Mouse (Mus musculus) B cell, adult (primary cell): ENCODE data around the gene Gm1123. TPM values are rescaled to one million over a fixed set of nuclear protein-coding genes. Genes with fewer than 3 reads are reported as not detected.

Experiments used
- total RNA-seq: library from RNA; stranded (reverse); gene quantifications from 4 replicates; pipeline ENCODE4 v1.2.4, GENCODE M21; 2023; ENCODE audit not compliant: inconsistent age

The Gm1123 gene
- total RNA-seq, result not detected in 4 replicates

DNA sequence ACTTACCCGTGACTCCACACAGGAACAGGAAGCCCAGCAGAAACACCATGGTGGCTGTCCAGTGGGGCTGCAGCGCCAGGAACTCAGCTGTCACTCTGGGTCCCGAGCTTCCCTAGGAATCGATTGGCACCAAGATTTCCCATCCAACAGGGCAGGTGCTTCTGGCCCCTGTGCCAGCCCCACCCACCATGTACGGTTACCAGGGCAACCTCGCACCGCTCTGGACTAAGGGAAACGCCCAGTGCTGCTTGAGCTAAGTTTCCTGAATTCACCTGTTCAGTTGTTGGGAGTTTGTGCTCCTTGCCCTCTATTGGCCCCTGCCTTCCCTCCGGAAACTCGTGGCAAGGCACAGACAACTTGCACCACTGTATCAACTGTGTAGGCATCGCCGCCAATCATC is at the start of gene Gm1123:
TSS of gene Gm1123 (minus strand) at position 141 of the 400 bp plus-strand sequence.

GRCm38 (mm10) chr9:98985800-98986475 is 49.6 kb downstream of the Gm1123 start, which contains the start of gene Faim:
Gene Faim, plus strand, starts transcription at chr9:98986373.

Other genes with a start within 250 kb of the Gm1123 start
- gene Prr23a1, start 193.2 kb downstream of the Gm1123 start, total RNA-seq, result not detected in 4 replicates
- gene Prr23a2, start 179.2 kb downstream of the Gm1123 start, total RNA-seq, result not detected in 4 replicates
- gene Prr23a3, start 170.9 kb downstream of the Gm1123 start, total RNA-seq, result not detected in 4 replicates
- gene 7420426K07Rik, start 132.6 kb downstream of the Gm1123 start, total RNA-seq, result not detected in 4 replicates
- gene Foxl2, start 80.4 kb downstream of the Gm1123 start, total RNA-seq, result not detected in 4 replicates
- gene Faim, start 49.3 kb downstream of the Gm1123 start, total RNA-seq, result 26.3 to 37.0 TPM (median 33.4 TPM) in 4 replicates
- 1.2 to 2.2 TPM (median 2.0 TPM) in 4 replicates for gene Pik3cb, start 104.9 kb upstream of the Gm1123 start, total RNA-seq
- gene Faiml, start 201.5 kb upstream of the Gm1123 start, total RNA-seq, result not detected in 4 replicates
- 7.2 to 12.2 TPM (median 8.9 TPM) in 4 replicates for gene Cep70, start 207.7 kb upstream of the Gm1123 start, total RNA-seq